Mouse (Mus musculus) cerebellum, adult 2 months (tissue): ENCODE results near the gene Aicda. TPM values are rescaled to one million over a fixed set of nuclear protein-coding genes. Genes with fewer than 3 reads are reported as not detected.

Experiments
- DNase-seq, 2 experiments: peaks; one replicate each; pipeline ENCODE4 v3.0.0; 2021
- H3K27ac ChIP-seq: fragments of 200-500 bp; 2 replicates; pipeline ENCODE4 v1.5.1; 2012; ENCODE audit warnings: low read length, control low read depth, inconsistent platforms; ENCODE audit not compliant: insufficient read depth
- H3K27me3 ChIP-seq: fragments of 200-500 bp; 2 replicates; pipeline ENCODE4 v1.6.1; 2012; ENCODE audit warnings: inconsistent platforms, mild to moderate bottlenecking, low read length, moderate library complexity; ENCODE audit not compliant: control insufficient read depth, insufficient read depth
- H3K4me1 ChIP-seq: fragments of 200-500 bp; 2 replicates; pipeline ENCODE4 v1.6.1; 2011; ENCODE audit warnings: low read length; ENCODE audit not compliant: control insufficient read depth, insufficient read depth
- H3K4me3 ChIP-seq: fragments of 200-500 bp; replicated peaks from 2 replicates; pipeline ENCODE3; 2011; ENCODE audit warnings: mild to moderate bottlenecking, low read depth, low read length, control low read depth; ENCODE audit not compliant: insufficient read depth
- CTCF ChIP-seq: fragments of 200-500 bp; IDR thresholded peaks from 2 replicates; pipeline ENCODE4 v1.5.1; 2011; ENCODE audit warnings: low read depth, mild to moderate bottlenecking, control low read depth, low read length, moderate library complexity, borderline replicate concordance; ENCODE audit not compliant: insufficient read depth
- POLR2A ChIP-seq: fragments of 200-500 bp; IDR thresholded peaks from 2 replicates; pipeline ENCODE4 v1.6.1; 2011; ENCODE audit warnings: low read length, control low read depth, borderline replicate concordance; ENCODE audit not compliant: insufficient read depth
- WGBS: fragments of 180-500 bp; shearing (Covaris S2); methylation state at CpG from one replicate; pipeline ENCODE4 v1.1.7; 2018; 5-methylcytosine and 5-hydroxymethylcytosine counted together
- polyA plus RNA-seq: library from polyadenylated mRNA; depleted of rRNA; stranded (reverse); fragments of >200 nt; gene quantifications from 2 replicates; pipeline ENCODE4 v1.2.3, GENCODE M21; 2012

Gene Aicda
- polyA plus RNA-seq, 1 experiment = not detected

GRCm38 (mm10) chr6:122519384-122519783, 34.2 kb upstream of the Aicda start:
- DNase-seq = no peak
- Histone ChIP-seq H3K27me3 (no peaks in the 10 kb centered on the region), H3K27ac (no peak overlapping the region), H3K4me3 (no peak overlapping the region), H3K4me1 (no peaks in the 10 kb centered on the region)
- 34% methylated on average over 2 of the region's 2 CpGs for WGBS
- TF ChIP-seq CTCF (no peak), POLR2A (no peak)

- Histone ChIP-seq H3K4me3 (no peak overlapping the region), H3K4me1 (no peaks in the 10 kb centered on the region), H3K27ac (no peak overlapping the region), H3K27me3 (no peaks in the 10 kb centered on the region)
- DNase-seq = no peak
- TF ChIP-seq CTCF = no peak
- no peak for TF ChIP-seq POLR2A
- WGBS = 70% methylated on average over 9 of the region's 9 CpGs
Measured at GRCm38 (mm10) chr6:122522595-122522994, 31.0 kb upstream of the Aicda start.

GRCm38 (mm10) chr6:122523289-122523688, 30.3 kb upstream of the Aicda start:
- TF ChIP-seq POLR2A = no peak
- no peak for TF ChIP-seq CTCF
- Histone ChIP-seq H3K27ac (no peak overlapping the region), H3K4me1 (no peaks in the 10 kb centered on the region), H3K4me3 (no peak overlapping the region), H3K27me3 (no peaks in the 10 kb centered on the region)
- WGBS = 84% methylated on average over 8 of the region's 8 CpGs
- DNase-seq = no peak

DNA sequence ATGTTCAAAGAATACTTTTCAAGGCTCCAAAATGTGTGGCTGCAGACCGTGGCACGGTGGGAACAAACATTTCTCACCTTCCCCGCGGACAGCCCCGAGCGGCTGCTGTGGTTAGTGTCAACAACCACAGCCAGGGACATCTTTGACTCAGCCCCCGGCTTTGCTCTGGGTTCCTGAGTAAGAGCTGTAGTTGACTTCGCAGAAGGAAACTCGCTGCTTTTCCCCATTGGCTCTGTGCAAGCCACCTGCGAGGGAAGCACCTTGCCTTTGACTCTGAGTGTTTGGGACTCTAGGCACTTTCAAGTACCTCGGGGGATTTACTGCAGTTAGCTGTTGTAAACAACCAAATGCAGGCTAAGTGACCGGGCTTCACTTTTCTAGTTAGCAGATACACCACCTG, 26.0 kb upstream of the Aicda start:
- Histone ChIP-seq H3K4me3 (no peak overlapping the region), H3K27me3 (no peaks in the 10 kb centered on the region), H3K27ac (no peak overlapping the region), H3K4me1 (no peaks in the 10 kb centered on the region)
- no peak for TF ChIP-seq POLR2A
- TF ChIP-seq CTCF = no peak
- 78% methylated on average over 12 of the region's 12 CpGs for WGBS
- DNase-seq = no peak

DNA sequence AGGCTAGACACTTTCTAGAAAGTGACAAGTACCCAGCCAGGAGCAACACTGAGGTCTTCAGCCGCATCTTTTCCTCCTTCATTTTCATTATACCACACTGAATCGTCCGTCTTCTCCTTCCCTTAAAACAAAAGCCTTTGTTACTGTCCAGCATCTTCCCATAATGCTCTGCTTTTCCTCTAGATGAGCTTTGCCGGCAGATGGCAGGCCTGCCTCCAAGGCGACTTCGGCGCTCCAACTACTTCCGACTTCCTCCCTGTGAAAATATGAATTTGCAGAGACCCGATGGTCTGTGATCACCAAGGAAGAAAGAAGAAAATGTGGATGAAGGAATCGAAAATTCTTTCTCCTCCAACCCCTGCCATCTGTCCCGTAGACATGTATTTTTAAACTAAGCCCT, 25.5 kb upstream of the Aicda start:
- DNase-seq = no peak
- WGBS = 69% methylated on average over 11 of the region's 11 CpGs
- TF ChIP-seq POLR2A (no peak), CTCF (no peak)

DNA sequence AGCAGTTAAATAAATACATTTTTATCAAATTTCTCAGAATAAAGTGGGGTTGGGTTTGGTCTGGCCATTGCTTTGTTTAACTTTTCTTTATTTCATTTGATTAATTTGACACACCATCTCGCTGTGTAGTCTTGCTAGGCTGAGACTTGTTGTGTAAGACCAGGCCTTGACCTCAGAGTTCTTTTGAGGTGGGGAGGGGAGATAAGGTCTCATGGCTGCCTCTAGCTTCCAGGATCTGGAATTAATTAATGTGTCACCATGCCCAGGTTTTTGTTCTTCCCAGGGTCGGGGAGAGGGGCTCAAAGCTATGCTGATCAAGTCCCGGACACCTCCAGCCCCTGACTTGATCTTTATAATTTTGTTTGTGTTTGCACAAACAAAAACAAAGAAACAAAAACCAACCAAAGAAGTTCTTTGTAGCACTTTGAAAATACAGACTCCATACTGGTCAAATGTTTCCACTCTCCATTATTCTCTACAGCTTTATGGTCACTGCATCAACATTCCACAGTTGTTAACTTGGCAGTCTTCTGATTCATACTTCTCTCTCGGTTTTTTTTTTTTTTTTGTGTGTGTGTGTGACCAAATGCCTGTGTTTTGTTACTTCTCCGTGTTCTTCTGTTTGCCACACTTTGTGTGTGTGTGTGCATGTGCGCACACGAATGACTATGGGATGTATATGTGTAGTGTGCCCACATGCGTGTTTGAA, 22.0 kb upstream of the Aicda start:
- no peak overlapping the region for H3K4me3 ChIP-seq
- TF ChIP-seq POLR2A (no peak), CTCF (no peak)
- H3K4me1 ChIP-seq = no peaks in the 10 kb centered on the region
- H3K27me3 ChIP-seq = no peaks in the 10 kb centered on the region; the same call in 1 of the 2 replicates
- no peak overlapping the region for H3K27ac ChIP-seq
- no peak for DNase-seq
- 78% methylated on average over 8 of the region's 8 CpGs for WGBS

More for the DNA sequence above, 25.5 kb upstream of the Aicda start:
- Histone ChIP-seq H3K27ac (no peak overlapping the region), H3K4me1 (no peaks in the 10 kb centered on the region), H3K4me3 (no peak overlapping the region), H3K27me3 (no peaks in the 10 kb centered on the region)

- Histone ChIP-seq H3K4me1 (no peaks in the 10 kb centered on the region), H3K27ac (no peak overlapping the region), H3K4me3 (no peak overlapping the region), H3K27me3 (no peaks in the 10 kb centered on the region; the same call in 1 of the 2 replicates)
- no peak for DNase-seq
- 13% methylated on average over 4 of the region's 4 CpGs for WGBS
- TF ChIP-seq CTCF = no peak
- no peak for TF ChIP-seq POLR2A
Measured at GRCm38 (mm10) chr6:122532883-122533302, 20.7 kb upstream of the Aicda start.

GRCm38 (mm10) chr6:122534032-122534431, 19.6 kb upstream of the Aicda start:
- DNase-seq = no peak
- WGBS = 24% methylated on average over 3 of the region's 3 CpGs
- Histone ChIP-seq H3K4me1 (no peaks in the 10 kb centered on the region), H3K27me3 (no peaks in the 10 kb centered on the region; the same call in 1 of the 2 replicates), H3K4me3 (no peak overlapping the region), H3K27ac (no peak overlapping the region)
- no peak for TF ChIP-seq POLR2A
- no peak for TF ChIP-seq CTCF
